Mouse (Mus musculus): ENCODE data around the gene Ccdc138. TPM values are rescaled to one million over a fixed set of nuclear protein-coding genes. Genes with fewer than 3 reads are reported as not detected.

Ccdc138 gene
- polyA plus RNA-seq, 2 experiments, result 4.9 to 5.9 TPM

GRCm38 (mm10) chr10:58606356-58606755 is 108.6 kb downstream of the Ccdc138 start:
- WGBS, result 68% methylated on average over 3 of the region's 3 CpGs
- Histone ChIP-seq H3K36me3 (ENCODE audit: control insufficient read depth, insufficient read depth, low read length) (no peaks in the 10 kb centered on the region), H3K4me3 (replicated peaks; ENCODE audit: low read length) (no peak overlapping the region), H3K27ac (replicated peaks; ENCODE audit: low read depth, low read length) (no peak overlapping the region), H3K4me1 (ENCODE audit: control insufficient read depth, insufficient read depth, low read length) (peaks cover 5% of the 10 kb centered on the region; the same call in 1 of the 2 replicates), H3K9ac (ENCODE audit: low read depth, low read length, severe bottlenecking) (no peak overlapping the region), H3K27me3 (ENCODE audit: control insufficient read depth, insufficient read depth, low read length) (no peaks in the 10 kb centered on the region), H3K4me2 (replicated peaks; ENCODE audit: low read depth, low read length, severe bottlenecking) (no peak overlapping the region), H3K9me3 (ENCODE audit: control insufficient read depth, low read length) (no peaks in the 10 kb centered on the region)
- DNase-seq (ENCODE audit: low spot score) (no peak), ATAC-seq (ENCODE audit: low FRiP score, low read depth) (no peak)
- no peak for TF ChIP-seq POLR2A (IDR thresholded peaks at IDR 0.05; ENCODE audit: borderline replicate concordance, extremely low read depth, insufficient read depth, insufficient read length)

- no peak overlapping the region for H3K4me3 ChIP-seq (replicated peaks; ENCODE audit: low read length)
- H3K36me3 ChIP-seq (ENCODE audit: control insufficient read depth, insufficient read depth, low read length), result no peaks in the 10 kb centered on the region
- H3K27ac ChIP-seq (replicated peaks; ENCODE audit: low read depth, low read length), result no peak overlapping the region
- 85% methylated on average over 3 of the region's 3 CpGs for WGBS
- no peaks in the 10 kb centered on the region for H3K27me3 ChIP-seq (ENCODE audit: control insufficient read depth, insufficient read depth, low read length)
- no peak overlapping the region for H3K9ac ChIP-seq (ENCODE audit: low read depth, low read length, severe bottlenecking)
- ATAC-seq (ENCODE audit: low FRiP score, low read depth) (no peak), DNase-seq (ENCODE audit: low spot score) (no peak)
- no peak for TF ChIP-seq POLR2A (IDR thresholded peaks at IDR 0.05; ENCODE audit: borderline replicate concordance, extremely low read depth, insufficient read depth, insufficient read length)
- no peaks in the 10 kb centered on the region for H3K4me1 ChIP-seq (ENCODE audit: control insufficient read depth, insufficient read depth, low read length)
- no peak overlapping the region for H3K4me2 ChIP-seq (replicated peaks; ENCODE audit: low read depth, low read length, severe bottlenecking)
- no peaks in the 10 kb centered on the region for H3K9me3 ChIP-seq (ENCODE audit: control insufficient read depth, low read length)
These were observed 111.1 kb downstream of the Ccdc138 start for GRCm38 (mm10) chr10:58608858-58609257.

- no peak for TF ChIP-seq POLR2A (IDR thresholded peaks at IDR 0.05; ENCODE audit: borderline replicate concordance, extremely low read depth, insufficient read depth, insufficient read length)
- 83% methylated on average over 7 of the region's 7 CpGs for WGBS
These were observed 112.9 kb downstream of the Ccdc138 start for GRCm38 (mm10) chr10:58610484-58611261.

GRCm38 (mm10) chr10:58614601-58615000 is 116.9 kb downstream of the Ccdc138 start:
- no peak for TF ChIP-seq POLR2A (IDR thresholded peaks at IDR 0.05; ENCODE audit: borderline replicate concordance, extremely low read depth, insufficient read depth, insufficient read length)
- H3K27ac ChIP-seq (replicated peaks; ENCODE audit: low read depth, low read length), result no peak overlapping the region
- H3K9ac ChIP-seq (ENCODE audit: low read depth, low read length, severe bottlenecking), result no peak overlapping the region
- no peaks in the 10 kb centered on the region for H3K9me3 ChIP-seq (ENCODE audit: control insufficient read depth, low read length)
- no peak overlapping the region for H3K4me2 ChIP-seq (replicated peaks; ENCODE audit: low read depth, low read length, severe bottlenecking)
- H3K4me3 ChIP-seq (replicated peaks; ENCODE audit: low read length), result no peak overlapping the region
- H3K4me1 ChIP-seq (ENCODE audit: control insufficient read depth, insufficient read depth, low read length), result no peaks in the 10 kb centered on the region
- H3K36me3 ChIP-seq (ENCODE audit: control insufficient read depth, insufficient read depth, low read length), result no peaks in the 10 kb centered on the region
- no peaks in the 10 kb centered on the region for H3K27me3 ChIP-seq (ENCODE audit: control insufficient read depth, insufficient read depth, low read length)
- no peak for ATAC-seq (ENCODE audit: low FRiP score, low read depth)
- WGBS, result 88% methylated on average over 6 of the region's 6 CpGs
- DNase-seq (ENCODE audit: low spot score), result no peak

More at GRCm38 (mm10) chr10:58610484-58611261, 112.9 kb downstream of the Ccdc138 start:
- H3K9me3 ChIP-seq (ENCODE audit: control insufficient read depth, low read length), result no peaks in the 10 kb centered on the region
- no peaks in the 10 kb centered on the region for H3K4me1 ChIP-seq (ENCODE audit: control insufficient read depth, insufficient read depth, low read length)
- DNase-seq (ENCODE audit: low spot score) (no peak), ATAC-seq (ENCODE audit: low FRiP score, low read depth) (no peak)
- no peak overlapping the region for H3K4me2 ChIP-seq (replicated peaks; ENCODE audit: low read depth, low read length, severe bottlenecking)
- no peak overlapping the region for H3K27ac ChIP-seq (replicated peaks; ENCODE audit: low read depth, low read length)
- H3K36me3 ChIP-seq (ENCODE audit: control insufficient read depth, insufficient read depth, low read length), result no peaks in the 10 kb centered on the region
- no peak overlapping the region for H3K9ac ChIP-seq (ENCODE audit: low read depth, low read length, severe bottlenecking)
- H3K4me3 ChIP-seq (replicated peaks; ENCODE audit: low read length), result no peak overlapping the region
- no peaks in the 10 kb centered on the region for H3K27me3 ChIP-seq (ENCODE audit: control insufficient read depth, insufficient read depth, low read length)

- ATAC-seq (ENCODE audit: low FRiP score, low read depth) (no peak), DNase-seq (ENCODE audit: low spot score) (no peak)
- no peak overlapping the region for H3K9ac ChIP-seq (ENCODE audit: low read depth, low read length, severe bottlenecking)
- H3K4me1 ChIP-seq (ENCODE audit: control insufficient read depth, insufficient read depth, low read length), result no peaks in the 10 kb centered on the region
- WGBS, result 83% methylated on average over 5 of the region's 5 CpGs
- no peak overlapping the region for H3K4me2 ChIP-seq (replicated peaks; ENCODE audit: low read depth, low read length, severe bottlenecking)
- TF ChIP-seq POLR2A (IDR thresholded peaks at IDR 0.05; ENCODE audit: borderline replicate concordance, extremely low read depth, insufficient read depth, insufficient read length), result no peak
- no peaks in the 10 kb centered on the region for H3K36me3 ChIP-seq (ENCODE audit: control insufficient read depth, insufficient read depth, low read length)
- no peaks in the 10 kb centered on the region for H3K27me3 ChIP-seq (ENCODE audit: control insufficient read depth, insufficient read depth, low read length)
- H3K4me3 ChIP-seq (replicated peaks; ENCODE audit: low read length), result no peak overlapping the region
- H3K27ac ChIP-seq (replicated peaks; ENCODE audit: low read depth, low read length), result no peak overlapping the region
- no peaks in the 10 kb centered on the region for H3K9me3 ChIP-seq (ENCODE audit: control insufficient read depth, low read length)
These were observed 118.8 kb downstream of the Ccdc138 start for GRCm38 (mm10) chr10:58616565-58616964.

Measured in limb, embryonic 14.5 days (tissue).